Mouse (Mus musculus) activated CD4-positive, CD25-positive, alpha-beta regulatory T cell, adult 4 months (primary cell): ENCODE measurements at regions not wholly inside any gene's neighbourhood (a gene's known extent, or its start where the extent isn't known, plus 50 kb on each side); places are given as distances from the start of the nearest gene placed in this dataset.

Experiments
- ATAC-seq: one replicate; pipeline ENCODE4 v1.8.0; 2017

DNA sequence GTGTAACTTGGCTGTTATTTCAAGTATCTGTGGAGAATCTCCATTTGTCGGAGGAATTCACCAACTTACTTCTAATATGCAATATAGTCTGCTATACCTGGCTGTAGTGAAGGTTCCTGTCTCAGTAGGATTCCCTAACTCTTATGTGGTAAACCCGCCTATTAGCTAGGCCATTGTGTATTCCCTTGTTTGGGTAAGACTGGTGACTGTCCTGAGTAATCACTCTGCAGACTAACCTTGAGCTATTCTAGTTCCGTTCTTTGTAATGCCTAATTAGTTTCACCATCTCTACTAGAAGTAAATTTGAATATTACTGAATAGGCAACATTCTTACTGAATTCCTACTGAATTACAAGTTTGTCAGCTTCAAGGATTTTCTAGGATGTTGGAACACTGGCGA, 1380.8 kb upstream of the 1700008P02Rik start:
- no peak for ATAC-seq

DNA sequence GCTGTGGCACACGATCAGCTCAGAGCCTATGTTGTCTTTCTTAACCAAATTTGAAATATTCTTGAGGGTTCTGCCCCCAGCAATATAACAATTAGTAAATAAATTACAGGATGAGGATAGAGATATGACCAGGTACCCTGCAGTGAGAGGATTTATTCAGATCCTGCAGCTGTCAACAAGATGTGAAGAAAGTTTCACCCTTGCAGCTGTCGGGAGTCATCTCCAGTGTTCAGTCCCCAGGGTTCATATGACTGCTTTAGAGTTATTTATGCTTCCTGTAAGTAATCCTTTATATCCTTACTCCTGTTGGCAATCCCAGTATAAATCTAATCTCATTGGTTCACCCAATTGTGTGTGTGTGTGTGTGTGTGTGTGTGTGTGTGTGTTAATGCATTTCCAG, 1372.1 kb upstream of the 1700008P02Rik start:
- ATAC-seq, result no peak

DNA sequence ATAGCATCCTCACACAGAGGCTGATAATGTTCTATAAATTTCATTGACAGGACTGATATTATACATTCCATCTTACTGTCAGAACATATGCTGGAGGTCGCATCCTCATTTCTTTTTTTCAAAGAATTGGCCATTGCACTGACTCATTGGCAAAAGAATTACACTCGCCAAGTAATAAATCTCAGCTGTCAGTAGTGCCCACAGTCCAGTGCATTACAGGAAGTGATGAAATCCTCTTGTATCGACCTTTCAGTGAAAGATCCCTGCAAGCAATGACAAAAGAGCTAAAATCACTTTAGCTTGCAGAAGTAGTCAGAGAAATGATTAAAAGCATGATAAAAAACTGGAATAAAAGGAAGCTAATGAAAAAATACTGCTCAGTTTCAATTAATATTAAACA, 1353.0 kb upstream of the 1700008P02Rik start:
- no peak for ATAC-seq

DNA sequence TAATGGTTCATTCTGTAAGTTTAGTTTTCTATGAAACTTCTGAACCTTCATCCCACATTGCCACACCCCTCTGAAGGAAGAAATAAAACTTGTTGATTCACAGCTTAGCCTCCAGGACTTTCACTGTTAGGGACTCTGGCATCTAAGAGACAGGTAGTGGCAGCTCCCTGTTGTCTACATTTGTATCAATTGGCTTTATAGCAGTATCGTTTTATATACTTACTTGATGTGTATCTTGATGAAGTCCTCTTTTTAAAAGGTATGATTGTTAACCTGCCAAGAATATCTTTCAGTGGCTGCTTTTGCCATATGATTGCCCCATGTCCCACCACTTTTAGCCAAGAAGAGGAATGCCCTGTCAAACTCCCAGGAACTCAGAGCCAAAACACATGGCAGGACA, 1333.7 kb upstream of the 1700008P02Rik start:
- ATAC-seq, result no peak

DNA sequence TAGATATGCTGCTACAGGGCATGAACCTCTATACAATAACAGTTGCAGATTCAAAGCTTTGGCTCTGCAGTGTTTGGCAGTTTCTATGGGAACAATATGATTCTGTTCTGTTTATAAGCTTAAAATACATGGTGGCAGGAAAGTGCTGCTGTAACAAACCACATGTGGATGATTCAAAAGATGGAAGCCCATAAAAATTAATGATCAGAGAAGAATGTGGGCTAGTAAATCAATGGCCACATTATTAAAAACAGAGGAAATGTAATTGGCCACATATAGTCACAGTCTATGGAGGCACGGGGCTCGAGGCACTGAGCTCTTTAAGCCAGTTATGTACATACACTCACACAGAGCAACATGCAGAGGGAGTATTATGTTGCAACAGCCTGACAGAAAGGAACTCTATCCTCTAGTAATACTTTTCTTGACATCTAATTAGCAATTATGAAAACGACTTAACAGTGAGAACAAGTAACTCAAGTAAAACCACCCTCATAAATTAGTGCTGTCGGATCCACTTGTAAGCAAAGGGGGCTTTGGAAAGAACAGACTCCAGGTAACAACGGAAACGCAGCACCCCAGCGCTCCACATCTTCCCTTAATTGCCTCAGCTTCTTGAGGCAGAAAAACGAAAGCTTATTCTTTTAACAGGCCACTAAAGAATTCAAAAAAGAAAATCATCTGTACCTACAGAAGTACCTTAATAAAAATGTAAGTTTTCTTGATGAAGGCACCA, 1323.6 kb upstream of the 1700008P02Rik start:
- ATAC-seq, result no peak
